Comparison of ENCODE assay signal across 24 mouse cellular contexts in the genomic region with DNA sequence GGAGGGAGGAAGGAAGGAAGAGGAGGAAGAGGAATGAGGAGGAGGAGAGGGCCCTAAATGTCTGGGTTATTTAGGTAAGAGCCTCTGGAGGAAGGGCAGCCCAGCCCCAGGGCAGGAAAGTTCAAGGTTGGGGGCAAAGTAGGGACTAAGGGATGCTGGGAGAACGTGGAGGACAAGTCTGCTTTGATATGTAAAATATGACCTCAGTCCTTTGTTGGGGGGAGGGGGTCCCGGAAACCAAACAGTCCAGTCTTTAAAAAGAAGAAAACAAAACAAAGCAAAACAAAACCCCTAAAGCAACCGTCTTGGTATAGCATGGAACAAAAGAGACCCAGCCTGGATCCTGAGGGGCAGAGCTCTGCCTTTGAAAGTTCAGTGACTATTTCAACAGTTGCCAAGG. TPM values are rescaled to one million over a fixed set of nuclear protein-coding genes. Genes with fewer than 3 reads are reported as not detected.
DNase-seq lines count a peak whose midpoint lies in the region; ATAC-seq and TF ChIP-seq lines count a peak whose summit lies in the region.
"Had no signal": no experiment of that assay in that cellular context is flagged by ENCODE, and none has a peak within 500 bp of the region (broad histone marks: within the 10 kb centered on the region; RNA-seq: fewer than 3 reads in every experiment).

No protein-coding gene starts in this region.

- no peak overlapping the region for H3K4me3 ChIP-seq in hindbrain, embryonic 10.5 days
- H3K4me3 ChIP-seq in hindbrain, embryonic 16.5 days (ENCODE audit: low read length), result no peak overlapping the region
- H3K4me3 ChIP-seq in E14TG2a.4 (replicated peaks; ENCODE audit: low read length), result peak overlapping the region; percentile 52
- H3K4me3 ChIP-seq: hindbrain, embryonic 12.5 days; left cerebral cortex, adult 2 months; liver, embryonic 12.5 days; midbrain, embryonic 13.5 days; neural tube, embryonic 15.5 days had no signal

- peak; percentile 27 for DNase-seq in adrenal gland, adult 2 months
- no peak for DNase-seq in adrenal gland, adult 18-20 months (ENCODE audit: low spot score in 2 of 2)
- no peak for DNase-seq in hindbrain, embryonic 10.5 days (ENCODE audit: low spot score)
- peak; percentile 70 for DNase-seq in WW6 (ENCODE audit: low read depth, low spot score)
- DNase-seq in layer of hippocampus, postnatal 14 days (ENCODE audit: low spot score in 2 of 2), result no peak
- no peak for DNase-seq in spleen, postnatal 4 days (ENCODE audit: low spot score in 2 of 2)
- DNase-seq: cerebellum, adult 8-10 months; cerebellum, postnatal 25 days; kidney, adult 11 months; kidney, postnatal 14 days; layer of hippocampus, adult 9-11 months; liver, postnatal 0 days; lung, postnatal 36 days; right cerebral cortex, postnatal 4 days; thymus, postnatal 4 days had no signal

- H3K27me3 ChIP-seq in hindbrain, embryonic 10.5 days (ENCODE audit: insufficient read depth, poor library complexity, severe bottlenecking), result peaks cover 4% of the 10 kb centered on the region; the same call in 1 of the 2 replicates
- no peaks in the 10 kb centered on the region for H3K27me3 ChIP-seq in hindbrain, embryonic 16.5 days (replicated peaks; ENCODE audit: control insufficient read depth, insufficient read depth, low read length)
- no peaks in the 10 kb centered on the region for H3K27me3 ChIP-seq in E14TG2a.4 (ENCODE audit: insufficient read depth, low read length)
- H3K27me3 ChIP-seq: CH12.LX; hindbrain, embryonic 12.5 days; midbrain, embryonic 13.5 days; neural tube, embryonic 15.5 days had no signal

- WGBS in hindbrain, embryonic 10.5 days, result 5% methylated on average over 3 of the region's 3 CpGs
- WGBS in hindbrain, embryonic 16.5 days, result 8% methylated on average over 3 of the region's 3 CpGs

- H3K9me3 ChIP-seq in hindbrain, embryonic 10.5 days, result no peaks in the 10 kb centered on the region
- no peaks in the 10 kb centered on the region for H3K9me3 ChIP-seq in hindbrain, embryonic 16.5 days (ENCODE audit: control insufficient read depth, low read length)
- H3K9me3 ChIP-seq in E14TG2a.4 (ENCODE audit: low read length), result no peaks in the 10 kb centered on the region
- H3K9me3 ChIP-seq: hindbrain, embryonic 12.5 days; liver, embryonic 12.5 days; midbrain, embryonic 13.5 days; neural tube, embryonic 15.5 days had no signal

- no peak for TF ChIP-seq CTCF in E14TG2a.4 (conservative IDR thresholded peaks at IDR 0.05; ENCODE audit: low read length)

- H3K4me2 ChIP-seq in hindbrain, embryonic 16.5 days (ENCODE audit: low read length), result no peak overlapping the region
- H3K4me2 ChIP-seq: hindbrain, embryonic 12.5 days; liver, embryonic 12.5 days; midbrain, embryonic 13.5 days; neural tube, embryonic 15.5 days had no signal

- H3K36me3 ChIP-seq in hindbrain, embryonic 10.5 days, result no peaks in the 10 kb centered on the region
- H3K36me3 ChIP-seq in hindbrain, embryonic 16.5 days (ENCODE audit: control insufficient read depth, insufficient read depth, low read length), result no peaks in the 10 kb centered on the region
- H3K36me3 ChIP-seq in E14TG2a.4 (ENCODE audit: insufficient read depth, low read length), result no peaks in the 10 kb centered on the region
- H3K36me3 ChIP-seq: hindbrain, embryonic 12.5 days; liver, embryonic 12.5 days; midbrain, embryonic 13.5 days; neural tube, embryonic 15.5 days had no signal

- no peak overlapping the region for H3K9ac ChIP-seq in hindbrain, embryonic 16.5 days (ENCODE audit: low read depth, low read length)
- H3K9ac ChIP-seq: hindbrain, embryonic 12.5 days; liver, embryonic 12.5 days; liver, postnatal 0 days; midbrain, embryonic 13.5 days; neural tube, embryonic 15.5 days had no signal

- peak overlapping the region; percentile 46 for H3K27ac ChIP-seq in hindbrain, embryonic 10.5 days
- H3K27ac ChIP-seq in hindbrain, embryonic 16.5 days (ENCODE audit: low read depth, low read length), result no peak overlapping the region
- H3K27ac ChIP-seq: hindbrain, embryonic 12.5 days; left cerebral cortex, adult 2 months; liver, embryonic 12.5 days; midbrain, embryonic 13.5 days; neural tube, embryonic 15.5 days had no signal

- peaks cover 29% of the 10 kb centered on the region for H3K4me1 ChIP-seq in hindbrain, embryonic 10.5 days (replicated peaks)
- peaks cover 3% of the 10 kb centered on the region; the same call in 1 of the 2 replicates for H3K4me1 ChIP-seq in hindbrain, embryonic 16.5 days (ENCODE audit: control insufficient read depth, insufficient read depth, low read depth, low read length)
- peaks cover 83% of the 10 kb centered on the region for H3K4me1 ChIP-seq in E14TG2a.4 (replicated peaks; ENCODE audit: low read depth, low read length)

- ATAC-seq in hindbrain, embryonic 16.5 days, result no peak
- ATAC-seq: forebrain, embryonic 16.5 days; liver, embryonic 12.5 days; liver, postnatal 0 days; midbrain, embryonic 13.5 days had no signal

RNA-seq across cellular contexts. Expression of gene Txnrd1, which starts 24.4 kb away (rescaled TPM):
- total RNA-seq in adrenal gland, adult 2 months (2021), result 100 to 1,000 TPM in 1 of 2 experiments, 10 to 100 TPM in 1; 88.6 to 113 TPM
- 27.3 and 34.4 TPM in 2 replicates for polyA plus RNA-seq in adrenal gland, adult 2 months (2012; rRNA removed)
- 100 to 1,000 TPM in 1 of 2 experiments, 10 to 100 TPM in 1; 86.4 to 142 TPM for total RNA-seq in adrenal gland, adult 18-20 months (2021)
- polyA plus RNA-seq in hindbrain, embryonic 10.5 days (2016; fragmentation: Nextera tagmentation; extraction: Ambion mirVana), result 164 and 172 TPM in 2 replicates
- 87.1 and 104 TPM in 2 replicates for polyA plus RNA-seq in hindbrain, embryonic 16.5 days (2015; fragmentation: Nextera tagmentation; extraction: Ambion mirVana)
- 10 to 100 TPM; 57.7 to 62.8 TPM for total RNA-seq in layer of hippocampus, postnatal 14 days (2021)

RNA-seq across cellular contexts. Expression of gene Nfyb, which starts 45.4 kb away (rescaled TPM):
- total RNA-seq in adrenal gland, adult 2 months (2021), result 10 to 100 TPM; 15.2 to 19.8 TPM
- polyA plus RNA-seq in adrenal gland, adult 2 months (2012; rRNA removed), result 1.9 and 5.1 TPM in 2 replicates
- 10 to 100 TPM; 15.7 to 17.5 TPM for total RNA-seq in adrenal gland, adult 18-20 months (2021)
- 42.5 and 56.2 TPM in 2 replicates for polyA plus RNA-seq in hindbrain, embryonic 10.5 days (2016; fragmentation: Nextera tagmentation; extraction: Ambion mirVana)
- 37.3 and 38.5 TPM in 2 replicates for polyA plus RNA-seq in hindbrain, embryonic 16.5 days (2015; fragmentation: Nextera tagmentation; extraction: Ambion mirVana)
- total RNA-seq in layer of hippocampus, postnatal 14 days (2021), result 10 to 100 TPM; 50.2 to 63.3 TPM

RNA-seq across cellular contexts. Expression of gene Eid3, which starts 57.1 kb away (rescaled TPM):
- 1 to 10 TPM in 1 of 2 experiments, under 1 TPM in 1; 0.97 to 3.0 TPM for total RNA-seq in adrenal gland, adult 2 months (2021)
- polyA plus RNA-seq in adrenal gland, adult 2 months (2012; rRNA removed), result 0.07 and 0.13 TPM in 2 replicates
- total RNA-seq in adrenal gland, adult 18-20 months (2021), result 1 to 10 TPM; 1.4 to 2.0 TPM
- polyA plus RNA-seq in hindbrain, embryonic 10.5 days (2016; fragmentation: Nextera tagmentation; extraction: Ambion mirVana), result 0.20 and 0.68 TPM in 2 replicates
- 0.35 TPM in 2 replicates for polyA plus RNA-seq in hindbrain, embryonic 16.5 days (2015; fragmentation: Nextera tagmentation; extraction: Ambion mirVana)
- total RNA-seq in layer of hippocampus, postnatal 14 days (2021), result 1 to 10 TPM; 1.8 to 2.8 TPM
- polyA plus RNA-seq: liver, postnatal 0 days had no signal

Comparison
In these comparisons a context has a peak if more than half of its experiments do, and no peak if none do; other contexts are left out.
1. DNase-seq: peak in adrenal gland, adult 2 months (single experiment) and WW6 (single experiment); none in adrenal gland, adult 18-20 months (0 of 2), hindbrain, embryonic 10.5 days (single experiment), layer of hippocampus, postnatal 14 days (0 of 2) and spleen, postnatal 4 days (0 of 2).